Mouse (Mus musculus): ENCODE results near the gene Yju2.

DNA sequence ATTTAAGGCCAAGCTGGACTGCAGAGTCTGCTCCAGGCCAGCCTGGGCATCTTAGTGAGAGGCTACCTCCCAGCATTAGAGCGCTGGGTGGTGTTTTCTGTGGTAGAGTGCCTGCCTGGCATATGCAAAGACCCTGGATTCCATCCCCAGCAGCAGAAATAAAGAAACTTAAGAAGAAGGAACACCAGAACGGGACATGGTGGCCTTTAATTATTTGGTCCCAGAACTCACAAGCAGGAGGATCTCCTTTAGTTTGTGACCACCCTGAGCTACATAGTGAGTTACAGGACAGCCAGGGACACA is 364 bp upstream of the Yju2 start:
- no peak for TF ChIP-seq POLR2A (IDR thresholded peaks at IDR 0.05; ENCODE audit: borderline replicate concordance, insufficient read depth, low read length)
- TF ChIP-seq CTCF (IDR thresholded peaks at IDR 0.05; ENCODE audit: borderline replicate concordance, insufficient read depth, low read depth, low read length): no peak
